Mouse (Mus musculus) cerebellum, adult 11 months (tissue): Measurements from ENCODE around the gene Gm19935.

Experiments
- DNase-seq: peaks from one replicate; pipeline ENCODE4 v3.0.0; 2022

The Gm19935 gene

DNA sequence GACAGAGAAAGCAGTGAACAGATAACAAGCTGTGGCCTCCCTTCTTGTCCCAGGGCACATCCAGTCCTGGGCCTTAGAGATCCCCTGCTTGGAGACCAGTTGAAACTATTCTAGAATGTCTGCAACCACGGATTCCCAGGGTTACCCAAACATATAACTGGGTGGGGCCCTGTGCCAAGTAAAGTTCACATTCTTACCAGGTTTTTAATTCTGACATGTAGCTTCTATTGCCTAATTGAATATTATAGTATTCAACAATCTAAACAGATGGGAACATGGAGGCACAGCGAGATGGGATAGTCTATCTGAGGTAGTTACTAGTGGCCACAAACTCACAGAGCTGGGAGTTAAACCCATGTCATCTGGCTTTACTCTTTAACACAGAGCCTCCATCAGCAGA, at the start of gene Gm19935:
Gene Gm19935 (minus strand): TSS at position 101 of the 400 bp plus-strand sequence.
- DNase-seq, result no peak

DNA sequence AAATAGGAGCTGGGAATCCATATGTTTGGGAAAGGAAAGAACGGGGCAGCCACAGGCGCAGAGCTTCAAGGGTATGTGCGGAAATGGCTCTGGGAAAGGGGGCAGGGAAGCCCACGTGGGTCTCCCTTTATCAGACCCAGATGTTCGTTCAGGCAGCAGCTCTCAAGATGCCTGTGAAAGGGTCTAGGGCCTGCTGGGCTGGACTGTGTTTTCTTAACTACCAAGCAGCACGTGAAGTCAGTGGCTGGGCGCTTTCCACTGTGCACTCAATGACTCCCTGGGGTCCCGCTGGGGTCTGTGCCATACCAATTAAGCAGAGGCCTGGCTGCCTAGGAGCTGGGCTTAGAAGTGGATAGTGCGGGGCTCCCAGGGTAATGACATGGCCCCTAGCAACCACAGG, 44.8 kb upstream of the Gm19935 start:
- no peak for DNase-seq

DNA sequence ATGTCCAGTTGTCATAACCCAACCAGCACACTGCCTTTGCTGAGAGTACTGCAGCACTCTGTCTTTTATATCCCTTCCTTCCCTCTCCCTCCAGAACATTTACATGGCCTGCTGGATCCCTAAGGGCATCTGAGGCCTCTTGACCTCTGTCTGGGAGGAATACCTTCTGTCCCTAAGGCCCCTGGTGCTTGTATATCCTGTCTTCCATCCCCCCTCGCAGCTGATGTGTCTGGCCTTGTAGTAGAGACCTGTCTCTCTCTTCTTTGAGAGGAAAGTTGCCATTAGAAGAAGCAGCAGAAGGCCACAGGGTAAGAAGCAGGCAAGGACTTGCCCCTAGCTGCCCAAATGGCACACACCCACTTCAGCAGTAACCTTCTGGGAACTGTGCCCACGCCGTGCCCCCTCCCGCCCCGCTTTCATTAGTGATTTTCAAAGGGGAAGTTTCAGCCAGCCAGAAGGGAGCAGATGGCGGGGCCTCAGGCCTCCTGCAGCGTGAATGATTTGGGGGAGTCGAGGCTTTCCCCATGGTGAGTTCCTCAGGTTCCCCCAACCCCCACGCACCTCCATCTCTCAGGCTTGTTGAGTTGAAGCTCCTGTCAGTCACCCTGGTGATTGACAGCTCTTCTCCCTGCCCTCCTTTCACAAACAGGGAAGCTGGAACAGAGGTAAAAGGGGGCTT, 44.2 kb upstream of the Gm19935 start:
- DNase-seq, result peak; percentile 57

DNA sequence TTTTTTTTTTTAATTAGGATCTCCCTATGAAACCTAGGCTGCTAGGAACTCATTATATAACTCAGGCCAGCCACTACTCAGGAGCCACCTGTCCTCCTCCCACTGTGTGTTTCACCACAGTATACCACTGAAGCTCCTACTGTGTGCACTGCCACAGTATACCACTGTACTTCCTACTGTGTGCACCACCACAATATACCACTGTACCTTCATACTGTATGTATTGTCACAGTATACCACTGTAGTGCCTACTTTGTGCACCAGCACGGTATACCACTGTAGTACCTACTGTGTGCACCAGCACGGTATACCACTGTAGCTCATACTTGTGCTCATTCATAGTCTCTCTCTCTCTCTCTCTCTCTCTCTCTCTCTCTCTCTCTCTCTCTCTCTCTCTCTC, 40.9 kb upstream of the Gm19935 start:
- no peak for DNase-seq

DNA sequence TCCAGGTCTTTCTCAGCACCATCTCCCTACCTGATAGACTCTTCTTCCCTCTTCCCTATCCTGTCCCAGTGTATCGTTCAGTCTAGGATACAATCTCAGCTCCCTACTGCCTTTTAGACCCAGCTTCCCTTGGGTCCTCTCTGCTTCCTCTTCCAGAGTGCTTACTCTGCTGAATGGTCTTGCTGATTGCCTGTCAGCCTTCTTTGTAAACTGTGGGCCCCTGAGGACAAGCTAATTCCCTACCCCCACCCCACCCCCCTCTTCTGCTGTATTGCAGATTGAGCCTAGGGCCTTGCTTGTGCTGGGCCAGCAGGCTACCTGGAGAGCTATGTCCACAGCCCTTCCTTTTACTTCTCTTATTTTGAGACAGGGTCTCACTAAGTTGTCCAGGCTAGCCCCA, 39.8 kb upstream of the Gm19935 start:
- DNase-seq, result no peak

DNA sequence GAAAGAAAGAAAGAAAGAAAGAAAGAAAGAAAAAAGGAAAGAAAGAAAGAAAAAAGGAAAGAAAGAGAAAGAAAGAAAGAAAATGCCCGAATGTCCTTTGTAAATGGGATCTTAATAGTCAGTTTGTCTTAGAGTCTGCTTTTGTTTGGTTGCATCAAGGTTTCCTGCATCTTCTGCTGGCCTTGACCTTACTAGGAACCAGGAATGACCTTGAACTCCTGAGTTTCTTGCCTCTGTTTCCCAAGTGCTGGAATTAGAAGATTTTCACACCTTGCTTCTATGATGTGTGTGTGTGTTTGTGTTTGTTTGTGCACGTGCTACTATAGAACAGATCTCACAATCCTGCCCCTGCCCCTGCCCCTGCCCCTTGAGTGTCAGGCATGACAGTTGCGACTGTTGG, 39.0 kb upstream of the Gm19935 start:
- DNase-seq, result no peak

DNA sequence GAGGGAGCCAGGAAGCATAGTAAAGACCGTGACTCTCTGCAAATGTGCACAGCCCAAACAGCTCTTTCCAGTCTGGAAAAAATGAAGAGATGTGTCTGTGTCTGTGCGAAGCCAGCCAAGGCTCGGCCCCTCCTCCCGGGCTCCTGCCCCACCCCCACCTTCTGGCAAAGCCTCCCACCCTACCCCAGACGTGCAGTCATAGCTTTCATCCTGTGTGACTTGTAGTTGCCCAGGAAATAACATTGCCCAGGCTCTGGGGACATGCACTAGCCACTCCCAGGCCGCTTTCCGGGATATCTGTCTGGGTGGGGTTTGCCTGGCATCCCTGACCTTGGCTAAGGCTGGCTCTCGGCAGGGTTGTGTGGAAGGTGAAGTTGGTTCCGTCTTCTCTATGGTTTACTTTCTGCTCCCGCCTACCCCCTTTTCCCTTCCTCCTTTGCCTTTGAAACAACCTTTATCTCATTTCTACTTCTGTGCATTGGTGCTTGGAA, 37.5 kb upstream of the Gm19935 start:
- DNase-seq, result no peak

DNA sequence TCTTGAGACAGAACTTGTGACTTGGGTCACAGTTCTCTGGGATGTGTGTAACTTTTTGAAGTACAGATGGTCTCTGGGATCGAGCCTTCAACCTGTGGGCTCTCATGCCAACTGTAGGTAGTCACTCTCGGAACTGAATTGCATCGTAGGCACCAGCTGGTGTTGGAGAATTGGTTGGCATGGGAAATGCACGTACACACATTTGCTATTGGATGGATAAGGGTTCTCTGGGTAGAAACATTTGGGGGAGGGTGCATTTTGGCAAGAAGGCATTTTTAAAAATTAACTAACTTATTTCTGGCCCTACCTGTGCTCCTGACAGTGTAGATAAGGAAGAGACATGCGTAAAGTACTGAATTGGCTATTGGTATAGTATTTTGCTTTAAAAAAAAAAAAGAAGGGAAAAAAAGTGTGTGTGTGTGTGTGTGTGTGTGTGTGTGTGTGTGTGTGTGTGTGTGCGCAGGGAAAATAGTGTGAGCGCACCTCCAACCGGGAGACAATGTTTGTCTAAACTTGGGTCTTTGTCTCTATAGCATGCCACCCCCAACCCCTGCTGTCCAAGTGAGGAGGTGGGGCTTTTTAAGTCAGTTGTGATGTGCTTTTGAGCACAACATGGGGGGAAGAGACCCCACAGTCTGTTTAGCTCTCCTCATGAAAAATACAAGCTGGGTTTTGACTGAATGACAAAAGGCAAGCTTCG, 36.9 kb upstream of the Gm19935 start:
- DNase-seq, result no peak

DNA sequence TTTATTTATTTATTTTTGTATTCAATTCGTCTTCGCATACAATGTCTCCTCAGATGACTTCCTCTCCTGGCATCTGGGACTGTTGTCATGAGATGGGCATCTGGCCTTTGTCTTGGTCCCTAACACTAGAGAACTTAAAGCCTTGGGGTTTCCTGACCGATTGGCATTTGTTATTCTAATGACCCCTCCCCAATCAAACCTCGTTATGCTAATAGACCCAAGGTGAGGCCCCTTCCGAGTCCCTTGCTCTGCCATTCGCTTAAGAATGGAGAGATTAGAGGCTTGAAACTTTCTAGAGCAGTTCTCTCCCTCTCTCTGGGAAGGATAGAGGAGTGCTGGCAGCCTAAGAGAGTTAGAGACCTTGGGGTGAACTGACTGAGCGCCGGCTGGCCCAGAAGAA, 34.4 kb upstream of the Gm19935 start:
- no peak for DNase-seq

DNA sequence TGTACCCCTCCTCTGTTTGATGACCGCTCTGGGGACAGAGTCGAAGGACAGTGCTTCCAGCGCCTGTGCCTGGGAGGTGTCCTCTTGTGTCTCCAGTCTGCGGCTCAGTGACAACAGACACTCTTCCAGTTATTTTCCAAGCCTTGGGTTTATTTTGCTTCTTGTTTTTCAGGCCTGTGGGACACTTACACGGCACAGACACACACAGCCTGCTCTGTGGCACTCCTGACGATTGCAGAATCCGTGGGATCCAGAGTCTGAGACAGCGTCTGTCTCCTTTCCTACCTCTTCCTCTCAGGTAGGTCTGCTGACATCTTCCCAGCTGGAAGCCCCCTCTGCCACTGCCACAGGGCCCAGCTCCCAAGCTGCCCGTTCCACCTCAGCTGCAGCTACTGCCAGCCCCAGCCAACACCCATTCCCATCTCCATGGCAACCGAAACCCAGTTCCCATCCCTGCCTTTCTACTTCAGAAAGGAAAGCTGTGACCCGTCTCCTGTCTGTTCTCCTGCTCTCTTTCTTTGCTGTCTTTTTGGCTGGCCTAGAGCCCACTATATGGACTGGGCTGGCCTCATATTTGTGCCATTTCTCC, 32.4 kb upstream of the Gm19935 start:
- no peak for DNase-seq

DNA sequence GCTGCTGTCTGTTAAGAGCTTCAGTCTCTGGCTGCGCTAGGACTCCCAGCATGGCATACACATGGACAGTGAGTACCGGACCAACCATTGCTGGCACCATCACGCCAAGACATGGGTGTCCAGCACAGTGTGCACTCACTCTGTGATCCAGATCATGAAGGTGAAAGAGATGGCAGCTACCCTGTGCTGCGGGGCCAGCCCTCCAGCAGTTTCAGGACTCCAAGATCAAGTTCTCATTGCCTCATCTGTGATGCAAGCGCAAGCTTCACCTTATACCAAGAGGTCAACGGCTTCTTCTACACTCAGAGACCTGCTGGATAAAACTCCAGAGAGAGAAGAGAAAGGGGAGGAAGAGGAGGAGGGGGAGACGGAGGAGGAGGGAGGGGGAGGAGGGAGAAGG, 30.8 kb upstream of the Gm19935 start:
- no peak for DNase-seq

DNA sequence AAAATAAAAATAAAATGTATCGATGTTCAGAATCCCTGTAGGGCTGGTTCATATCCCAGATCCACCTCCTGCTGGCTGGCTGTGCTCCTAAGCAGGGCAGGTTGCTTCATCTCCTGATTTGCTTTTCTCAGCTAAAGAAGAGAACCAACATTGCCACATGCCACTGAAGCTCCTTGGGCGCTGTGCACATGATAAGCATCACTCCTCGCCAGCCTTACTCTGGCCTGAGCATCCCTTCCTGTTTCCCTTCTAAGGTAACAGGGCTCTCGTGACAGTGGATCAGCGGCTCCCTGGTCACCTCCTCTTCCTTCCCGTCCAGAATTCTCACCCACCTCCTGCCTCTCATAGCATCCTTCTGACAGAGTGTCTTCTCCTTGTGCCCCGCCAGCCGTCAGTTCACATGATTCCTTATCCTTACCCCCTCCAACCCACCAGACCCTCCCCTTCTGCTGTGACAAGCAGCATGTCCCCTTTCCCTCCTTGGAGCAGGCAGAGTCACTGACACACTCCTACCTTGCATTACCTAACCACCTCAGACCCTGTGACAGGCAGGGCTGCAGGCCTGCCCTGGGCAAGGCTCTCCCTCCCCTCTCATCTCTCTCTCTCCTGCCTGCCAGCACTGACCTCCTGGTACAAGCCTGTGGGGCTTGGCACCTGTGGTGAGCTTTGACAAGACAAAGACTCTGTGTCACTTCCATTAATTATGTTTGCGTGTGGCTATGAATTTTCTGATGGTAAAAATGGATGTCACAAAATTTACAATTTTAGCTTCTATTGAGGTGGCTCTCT, 27.2 kb upstream of the Gm19935 start:
- peak; percentile 24 for DNase-seq

DNA sequence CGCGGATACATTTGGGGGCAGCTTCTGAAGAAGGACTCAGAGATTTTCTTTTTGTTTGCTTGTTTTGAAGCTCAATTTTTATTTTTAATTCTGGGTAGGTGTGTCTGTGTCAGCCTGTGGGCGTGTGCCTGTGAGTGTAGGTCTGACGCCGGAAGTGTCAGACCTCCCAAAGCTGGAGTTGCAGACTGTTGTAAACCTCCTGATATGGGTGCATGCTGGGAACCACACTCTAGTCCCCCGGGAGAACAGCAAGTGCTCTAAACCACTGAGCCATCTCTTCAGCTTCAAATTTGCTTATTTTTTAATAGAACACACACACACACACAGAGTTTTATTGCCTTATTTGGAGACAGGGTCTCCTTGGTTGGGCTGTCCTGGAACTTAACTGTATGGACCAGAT, 25.9 kb upstream of the Gm19935 start:
- no peak for DNase-seq

DNA sequence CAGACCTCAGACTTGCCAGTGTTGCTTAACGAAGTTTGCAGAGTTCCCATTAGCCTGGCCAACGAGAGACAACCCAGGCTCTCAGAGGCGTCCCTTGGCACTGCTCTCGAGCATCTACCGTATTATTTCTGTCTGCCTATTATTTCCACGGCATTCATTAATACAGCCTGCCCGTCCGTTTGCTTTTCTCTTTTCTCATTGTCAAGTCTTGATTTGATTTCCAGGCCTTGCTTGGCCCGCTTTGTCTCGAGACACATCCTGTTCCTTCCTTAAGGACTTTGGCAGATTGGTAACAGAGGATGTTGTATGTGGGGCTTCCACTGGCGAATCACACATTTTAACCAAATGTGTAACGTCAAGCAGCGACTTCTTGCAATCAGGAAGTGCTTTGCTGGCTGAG, 24.1 kb upstream of the Gm19935 start:
- no peak for DNase-seq

DNA sequence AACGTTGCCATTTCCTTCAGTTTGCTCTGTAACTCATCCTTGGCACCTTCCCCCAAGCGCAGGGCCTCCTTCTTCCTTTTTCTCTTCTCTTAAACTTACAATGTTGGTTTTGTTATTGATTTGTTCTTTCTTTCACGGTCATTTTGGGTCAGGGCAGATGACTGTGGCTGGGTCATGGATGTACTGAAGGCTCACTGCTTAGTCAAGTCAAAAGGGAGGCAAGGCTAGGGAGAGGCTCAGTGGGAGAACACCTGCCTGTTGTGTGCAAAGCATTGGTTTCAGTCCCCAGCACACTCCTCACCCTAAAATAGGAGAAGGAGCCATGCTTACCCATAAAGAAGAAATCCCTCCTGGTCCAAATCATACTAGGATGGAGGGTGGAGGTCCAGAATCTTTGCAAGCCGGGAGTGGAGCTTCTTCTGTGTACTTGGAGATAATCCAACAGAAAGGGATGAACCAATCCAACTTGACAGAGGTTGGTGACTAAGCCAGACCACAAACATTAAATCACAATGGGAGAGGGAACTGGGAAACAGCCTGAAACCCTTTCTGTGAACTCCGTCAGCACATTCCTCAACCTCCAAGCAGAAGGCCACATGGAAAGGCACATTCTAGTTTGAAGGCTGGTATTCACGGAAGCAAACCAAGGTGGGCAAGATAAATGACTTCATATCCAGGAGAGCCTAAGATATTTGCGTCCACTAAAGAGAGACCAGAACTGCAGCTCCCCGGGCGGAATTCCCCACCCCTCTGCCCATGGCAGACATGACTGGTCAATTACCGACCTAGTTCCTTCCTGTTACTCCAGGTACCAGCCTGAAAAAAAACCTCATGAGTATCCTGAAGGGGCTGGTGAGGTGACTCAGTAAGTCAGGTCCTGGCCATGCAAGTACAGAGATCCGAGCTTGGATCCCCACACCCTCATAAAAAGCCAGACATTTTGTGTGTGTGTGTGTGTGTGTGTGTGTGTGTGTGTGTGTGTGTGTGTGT, 22.8 kb upstream of the Gm19935 start:
- DNase-seq, result no peak

DNA sequence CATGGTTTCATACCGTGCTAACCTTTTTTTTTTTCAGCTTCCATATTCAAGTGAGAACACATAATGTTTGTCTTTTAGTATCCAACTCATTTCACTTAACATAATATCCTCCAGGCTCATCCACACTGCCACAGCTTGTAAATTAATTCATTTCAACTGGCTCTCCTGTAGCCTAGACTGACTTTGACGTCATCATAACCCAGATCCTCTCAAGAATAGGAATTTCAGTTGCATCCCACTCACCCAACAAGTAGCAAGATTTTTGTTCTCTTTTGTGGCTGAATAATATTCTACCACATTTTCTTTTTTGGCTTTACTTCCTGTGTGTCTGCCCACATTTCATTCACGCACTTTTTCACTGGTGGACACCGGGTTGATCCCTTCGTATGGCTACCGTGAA, 20.2 kb upstream of the Gm19935 start:
- DNase-seq, result no peak

DNA sequence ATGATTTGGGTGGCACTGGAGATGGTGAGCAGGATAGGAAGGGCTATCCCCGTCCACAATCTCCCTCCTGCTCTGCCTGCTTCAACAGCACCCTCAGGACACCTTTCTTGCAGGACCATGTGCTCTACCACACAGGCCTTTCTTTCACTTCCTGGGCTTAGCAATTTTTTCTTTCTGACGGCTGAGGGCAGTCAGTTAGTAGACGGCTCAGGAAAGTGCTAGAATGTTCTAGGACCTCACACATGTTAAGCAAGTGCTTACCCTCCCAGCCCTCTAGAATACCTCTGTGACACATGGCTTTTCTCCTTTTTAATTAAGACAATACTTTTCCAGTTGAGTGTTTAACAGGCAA, 17.1 kb upstream of the Gm19935 start:
- no peak for DNase-seq

DNA sequence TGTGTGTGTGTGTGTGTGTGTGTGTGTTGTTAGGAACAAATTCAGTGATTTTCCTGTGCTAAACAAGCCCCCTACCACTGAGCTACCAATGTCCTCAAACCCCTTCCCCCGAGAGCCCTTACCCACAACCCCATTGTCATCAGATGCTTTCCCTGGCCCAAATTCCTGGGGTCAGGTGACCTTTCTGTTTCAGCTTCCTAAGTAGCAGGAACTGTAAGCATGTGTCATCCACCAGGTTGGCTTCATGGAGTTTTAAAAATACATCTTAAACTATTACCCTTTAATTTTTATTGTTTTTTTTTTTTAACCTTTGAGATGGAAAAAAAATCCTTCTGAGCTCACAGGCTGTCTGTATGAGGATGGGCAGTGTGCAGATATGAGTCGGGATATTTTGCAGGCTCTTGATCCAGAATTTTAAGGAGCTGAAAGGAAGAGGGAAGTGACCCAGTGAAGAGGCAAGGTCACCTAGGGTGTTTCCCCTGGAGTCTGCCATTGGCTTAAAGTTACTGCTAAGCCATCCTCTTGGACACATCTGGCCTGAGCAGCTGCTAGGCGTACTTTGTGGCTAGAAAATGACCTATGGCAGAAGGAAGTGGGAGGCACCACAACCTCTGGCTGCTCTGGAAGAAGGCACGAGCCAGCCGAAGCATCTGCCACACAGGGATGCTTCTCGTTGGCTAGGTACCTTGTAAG, 16.6 kb upstream of the Gm19935 start:
- DNase-seq, result no peak

DNA sequence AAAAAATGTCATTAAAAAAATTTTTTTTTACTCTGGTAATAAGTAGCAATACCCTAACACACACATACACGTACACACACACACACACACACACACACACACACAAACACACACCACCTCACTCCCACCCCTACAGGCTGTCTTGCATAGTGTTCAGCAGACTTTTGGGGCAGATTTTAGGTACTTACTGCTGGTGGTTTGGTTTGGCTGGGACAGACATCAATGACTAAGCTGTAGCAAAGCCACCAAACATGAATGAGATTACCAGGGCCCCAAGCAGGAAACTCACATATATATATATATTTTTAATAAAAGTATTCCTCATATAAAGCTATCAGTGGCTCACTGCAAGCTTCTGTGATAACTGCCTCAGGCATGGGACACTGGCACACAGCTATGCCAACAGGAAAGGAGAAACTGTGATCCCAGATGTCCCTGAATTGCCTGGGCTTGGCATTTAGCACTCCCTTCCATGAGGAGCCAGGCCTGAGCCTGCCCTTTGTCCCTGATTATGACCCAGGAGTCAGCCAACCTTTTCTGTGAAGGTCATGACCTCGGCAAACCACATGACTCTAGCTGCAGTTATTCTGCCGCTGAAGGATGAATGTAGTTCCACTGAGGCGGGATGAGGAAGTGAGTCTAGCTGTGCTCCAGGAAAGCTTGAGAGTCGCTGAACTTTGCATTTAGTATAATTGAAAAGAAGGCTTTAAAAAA, 15.5 kb upstream of the Gm19935 start:
- DNase-seq, result peak; percentile 15

DNA sequence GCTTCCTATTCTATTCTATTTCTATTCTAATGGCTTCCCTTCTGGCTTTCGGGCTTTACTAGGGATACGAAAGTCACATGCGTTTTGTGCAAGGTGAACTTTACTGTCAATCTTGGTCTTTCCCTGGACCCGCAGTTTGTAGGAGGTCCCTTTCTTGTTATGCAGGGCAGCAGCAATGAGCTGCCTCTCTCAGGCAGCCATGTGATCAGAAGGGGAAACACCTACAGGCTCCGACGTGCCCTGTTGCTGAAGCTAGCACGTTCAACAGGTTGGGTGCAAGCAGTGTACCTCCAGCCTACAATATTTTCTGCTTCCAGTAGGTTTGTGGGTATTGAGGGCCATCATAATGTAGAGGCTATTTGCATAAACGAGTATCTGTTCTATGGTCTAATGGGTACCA, 13.8 kb upstream of the Gm19935 start:
- no peak for DNase-seq

DNA sequence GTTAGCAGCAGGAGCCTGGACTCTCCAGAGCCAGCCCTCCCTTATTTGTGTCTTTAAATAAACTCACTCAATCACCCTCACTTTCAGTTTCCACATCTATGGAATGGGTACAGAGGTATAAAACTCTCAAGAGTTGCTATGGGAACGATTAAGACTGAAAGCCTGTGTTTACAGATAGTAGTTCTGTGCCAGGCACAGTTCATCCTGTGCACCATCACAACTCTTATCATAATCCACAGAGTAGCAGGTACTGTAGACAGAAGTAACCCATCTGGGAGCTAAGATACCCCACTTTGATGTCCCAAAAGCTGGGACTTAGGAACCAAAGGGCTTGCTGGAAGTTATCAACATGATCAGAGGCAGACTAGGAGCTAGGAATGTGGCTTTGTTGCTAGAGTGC, 12.6 kb upstream of the Gm19935 start:
- no peak for DNase-seq
